Mouse (Mus musculus): Measurements from ENCODE around the gene Ipp. TPM values are rescaled to one million over a fixed set of nuclear protein-coding genes. Genes with fewer than 3 reads are reported as not detected.
A peak's percentile ranks its signal among the peaks of the same experiment; 100 is the strongest.

Ipp gene
- total RNA-seq (2021): 10 to 100 TPM; 11.0 to 14.6 TPM
- long read RNA-seq, experiment 1, partial matches to known transcripts: 9 of 12 reads
- long read RNA-seq, experiment 1, other reads (novel, unspliced or antisense): 1 of 12 reads
- long read RNA-seq, experiment 2, partial matches to known transcripts: 3 of 7 reads
- long read RNA-seq, experiment 2, other reads (novel, unspliced or antisense): 2 of 7 reads

GRCm38 (mm10) chr4:116507425-116508218, at the start of gene Ipp:
Ipp (plus strand) TSS chr4:116507549.
- peak; percentile 93 for DNase-seq

- DNase-seq: no peak
These were observed 45.4 kb upstream of the Ipp start for GRCm38 (mm10) chr4:116461943-116462342.

GRCm38 (mm10) chr4:116463231-116464125, 43.9 kb upstream of the Ipp start:
- peak; percentile 47 for DNase-seq

- DNase-seq: peak; percentile 86
These were observed 43.0 kb upstream of the Ipp start, which contains the start of gene Mast2 for GRCm38 (mm10) chr4:116464126-116464981. Mast2 (minus strand) TSS chr4:116464183.

GRCm38 (mm10) chr4:116481322-116481721, 26.0 kb upstream of the Ipp start:
- DNase-seq: no peak

GRCm38 (mm10) chr4:116483476-116483875, 23.9 kb upstream of the Ipp start:
- no peak for DNase-seq

- DNase-seq: no peak
These were observed 16.2 kb upstream of the Ipp start for GRCm38 (mm10) chr4:116491119-116491536.

GRCm38 (mm10) chr4:116491886-116492285, 15.5 kb upstream of the Ipp start:
- no peak for DNase-seq

GRCm38 (mm10) chr4:116492460-116492859, 14.9 kb upstream of the Ipp start:
- DNase-seq: no peak

- no peak for DNase-seq
These were observed 13.7 kb upstream of the Ipp start for GRCm38 (mm10) chr4:116493646-116494045.

GRCm38 (mm10) chr4:116499978-116500377, 7.4 kb upstream of the Ipp start:
- no peak for DNase-seq

GRCm38 (mm10) chr4:116506886-116507424, 394 bp upstream of the Ipp start:
- no peak for DNase-seq

GRCm38 (mm10) chr4:116531109-116531508, 23.8 kb downstream of the Ipp start:
- no peak for DNase-seq

- DNase-seq: no peak
These were observed 29.0 kb downstream of the Ipp start for GRCm38 (mm10) chr4:116536351-116536750.

GRCm38 (mm10) chr4:116537737-116538136, 30.4 kb downstream of the Ipp start:
- no peak for DNase-seq

- DNase-seq: no peak
These were observed 43.1 kb downstream of the Ipp start for GRCm38 (mm10) chr4:116550432-116550831.

- DNase-seq: no peak
These were observed 45.7 kb downstream of the Ipp start for GRCm38 (mm10) chr4:116553035-116553434.

- peak; percentile 64 for DNase-seq
These were observed 48.3 kb downstream of the Ipp start, which contains the start of gene Tmem69 for GRCm38 (mm10) chr4:116555413-116556300. Tmem69 (minus strand) TSS chr4:116555936.

GRCm38 (mm10) chr4:116556561-116557305, 49.4 kb downstream of the Ipp start:
- peak; percentile 92 for DNase-seq
